Mouse (Mus musculus): Measurements from ENCODE around the gene Ttll5. TPM values are rescaled to one million over a fixed set of nuclear protein-coding genes. Genes with fewer than 3 reads are reported as not detected.

Gene Ttll5
- polyA plus RNA-seq, 1 experiment from 2014 or later: 18.7 TPM

GRCm38 (mm10) chr12:85929711-85930110 is 105.3 kb downstream of the Ttll5 start:
- Histone ChIP-seq H3K27ac (ENCODE audit: low read depth, low read length) (no peak overlapping the region), H3K9ac (ENCODE audit: low read length) (no peak overlapping the region), H3K4me2 (no peak overlapping the region), H3K4me3 (ENCODE audit: low read depth, low read length) (no peak overlapping the region), H3K9me3 (ENCODE audit: control insufficient read depth, low read length) (no peaks in the 10 kb centered on the region), H3K27me3 (ENCODE audit: control insufficient read depth, insufficient read depth, low read length) (no peaks in the 10 kb centered on the region), H3K36me3 (ENCODE audit: control insufficient read depth, insufficient read depth, low read length) (no peaks in the 10 kb centered on the region; the same call in 1 of the 2 replicates), H3K4me1 (ENCODE audit: control insufficient read depth, insufficient read depth, low read length) (no peaks in the 10 kb centered on the region)
- whole genome bisulfite sequencing: 84% methylated on average over 4 of the region's 4 CpGs
- DNase-seq (ENCODE audit: low spot score, missing footprints): no peak
- no peak for ATAC-seq (ENCODE audit: low FRiP score)

GRCm38 (mm10) chr12:85930713-85931112 is 106.3 kb downstream of the Ttll5 start:
- DNase-seq (ENCODE audit: low spot score, missing footprints) (no peak), ATAC-seq (ENCODE audit: low FRiP score) (no peak)
- Histone ChIP-seq H3K4me1 (ENCODE audit: control insufficient read depth, insufficient read depth, low read length) (no peaks in the 10 kb centered on the region), H3K9ac (ENCODE audit: low read length) (no peak overlapping the region), H3K4me2 (no peak overlapping the region), H3K9me3 (ENCODE audit: control insufficient read depth, low read length) (no peaks in the 10 kb centered on the region), H3K36me3 (ENCODE audit: control insufficient read depth, insufficient read depth, low read length) (no peaks in the 10 kb centered on the region; the same call in 1 of the 2 replicates), H3K27me3 (ENCODE audit: control insufficient read depth, insufficient read depth, low read length) (no peaks in the 10 kb centered on the region), H3K4me3 (ENCODE audit: low read depth, low read length) (no peak overlapping the region), H3K27ac (ENCODE audit: low read depth, low read length) (no peak overlapping the region)
- 83% methylated on average over 3 of the region's 3 CpGs for WGBS

- WGBS: 79% methylated on average over 10 of the region's 10 CpGs
- no peaks in the 10 kb centered on the region for H3K4me1 ChIP-seq (ENCODE audit: control insufficient read depth, insufficient read depth, low read length)
- no peaks in the 10 kb centered on the region; the same call in 1 of the 2 replicates for H3K36me3 ChIP-seq (ENCODE audit: control insufficient read depth, insufficient read depth, low read length)
- H3K4me2 ChIP-seq: no peak overlapping the region
- DNase-seq (ENCODE audit: low spot score, missing footprints) (no peak), ATAC-seq (ENCODE audit: low FRiP score) (no peak)
- no peak overlapping the region for H3K27ac ChIP-seq (ENCODE audit: low read depth, low read length)
- no peak overlapping the region for H3K9ac ChIP-seq (ENCODE audit: low read length)
- no peaks in the 10 kb centered on the region for H3K9me3 ChIP-seq (ENCODE audit: control insufficient read depth, low read length)
- H3K27me3 ChIP-seq (ENCODE audit: control insufficient read depth, insufficient read depth, low read length): no peaks in the 10 kb centered on the region
- no peak overlapping the region for H3K4me3 ChIP-seq (ENCODE audit: low read depth, low read length)
Observed at GRCm38 (mm10) chr12:85933241-85933640, 108.8 kb downstream of the Ttll5 start.

GRCm38 (mm10) chr12:85937384-85937783 is 112.9 kb downstream of the Ttll5 start:
- Histone ChIP-seq H3K36me3 (ENCODE audit: control insufficient read depth, insufficient read depth, low read length) (no peaks in the 10 kb centered on the region; the same call in 1 of the 2 replicates), H3K27me3 (ENCODE audit: control insufficient read depth, insufficient read depth, low read length) (no peaks in the 10 kb centered on the region), H3K4me3 (ENCODE audit: low read depth, low read length) (no peak overlapping the region), H3K9ac (ENCODE audit: low read length) (no peak overlapping the region), H3K9me3 (ENCODE audit: control insufficient read depth, low read length) (no peaks in the 10 kb centered on the region), H3K4me2 (no peak overlapping the region), H3K27ac (ENCODE audit: low read depth, low read length) (no peak overlapping the region), H3K4me1 (ENCODE audit: control insufficient read depth, insufficient read depth, low read length) (no peaks in the 10 kb centered on the region)
- no peak for ATAC-seq (ENCODE audit: low FRiP score)
- WGBS: 92% methylated on average over 5 of the region's 5 CpGs
- no peak for DNase-seq (ENCODE audit: low spot score, missing footprints)

- no peak overlapping the region for H3K4me2 ChIP-seq
- no peaks in the 10 kb centered on the region for H3K4me1 ChIP-seq (ENCODE audit: control insufficient read depth, insufficient read depth, low read length)
- H3K4me3 ChIP-seq (ENCODE audit: low read depth, low read length): no peak overlapping the region
- ATAC-seq (ENCODE audit: low FRiP score) (no peak), DNase-seq (ENCODE audit: low spot score, missing footprints) (no peak)
- no peaks in the 10 kb centered on the region for H3K27me3 ChIP-seq (ENCODE audit: control insufficient read depth, insufficient read depth, low read length)
- no peaks in the 10 kb centered on the region for H3K9me3 ChIP-seq (ENCODE audit: control insufficient read depth, low read length)
- no peaks in the 10 kb centered on the region for H3K36me3 ChIP-seq (ENCODE audit: control insufficient read depth, insufficient read depth, low read length)
- no peak overlapping the region for H3K9ac ChIP-seq (ENCODE audit: low read length)
- no peak overlapping the region for H3K27ac ChIP-seq (ENCODE audit: low read depth, low read length)
- 51% methylated on average over 10 of the region's 10 CpGs for WGBS
Observed at GRCm38 (mm10) chr12:85943456-85943855, 119.0 kb downstream of the Ttll5 start.

- no peaks in the 10 kb centered on the region for H3K36me3 ChIP-seq (ENCODE audit: control insufficient read depth, insufficient read depth, low read length)
- DNase-seq (ENCODE audit: low spot score, missing footprints): no peak
- 90% methylated on average over 3 of the region's 3 CpGs for WGBS
Observed at GRCm38 (mm10) chr12:85944419-85944818, 120.0 kb downstream of the Ttll5 start.

GRCm38 (mm10) chr12:85947161-85947560 is 122.7 kb downstream of the Ttll5 start:
- Histone ChIP-seq H3K9ac (ENCODE audit: low read length) (no peak overlapping the region), H3K4me1 (ENCODE audit: control insufficient read depth, insufficient read depth, low read length) (no peaks in the 10 kb centered on the region), H3K27ac (ENCODE audit: low read depth, low read length) (no peak overlapping the region), H3K4me3 (ENCODE audit: low read depth, low read length) (no peak overlapping the region), H3K4me2 (no peak overlapping the region), H3K27me3 (ENCODE audit: control insufficient read depth, insufficient read depth, low read length) (no peaks in the 10 kb centered on the region), H3K9me3 (ENCODE audit: control insufficient read depth, low read length) (no peaks in the 10 kb centered on the region), H3K36me3 (ENCODE audit: control insufficient read depth, insufficient read depth, low read length) (no peaks in the 10 kb centered on the region)
- DNase-seq (ENCODE audit: low spot score, missing footprints): no peak
- no peak for ATAC-seq (ENCODE audit: low FRiP score)
- 94% methylated on average over 4 of the region's 4 CpGs for WGBS

More at GRCm38 (mm10) chr12:85944419-85944818, 120.0 kb downstream of the Ttll5 start:
- Histone ChIP-seq H3K4me1 (ENCODE audit: control insufficient read depth, insufficient read depth, low read length) (no peaks in the 10 kb centered on the region), H3K27ac (ENCODE audit: low read depth, low read length) (no peak overlapping the region), H3K4me3 (ENCODE audit: low read depth, low read length) (no peak overlapping the region), H3K4me2 (no peak overlapping the region), H3K9me3 (ENCODE audit: control insufficient read depth, low read length) (no peaks in the 10 kb centered on the region), H3K27me3 (ENCODE audit: control insufficient read depth, insufficient read depth, low read length) (no peaks in the 10 kb centered on the region), H3K9ac (ENCODE audit: low read length) (no peak overlapping the region)
- no peak for ATAC-seq (ENCODE audit: low FRiP score)

GRCm38 (mm10) chr12:85949667-85950066 is 125.2 kb downstream of the Ttll5 start:
- Histone ChIP-seq H3K9ac (ENCODE audit: low read length) (no peak overlapping the region), H3K27ac (ENCODE audit: low read depth, low read length) (no peak overlapping the region), H3K9me3 (ENCODE audit: control insufficient read depth, low read length) (no peaks in the 10 kb centered on the region), H3K4me3 (ENCODE audit: low read depth, low read length) (no peak overlapping the region), H3K4me1 (ENCODE audit: control insufficient read depth, insufficient read depth, low read length) (no peaks in the 10 kb centered on the region), H3K36me3 (ENCODE audit: control insufficient read depth, insufficient read depth, low read length) (no peaks in the 10 kb centered on the region), H3K27me3 (ENCODE audit: control insufficient read depth, insufficient read depth, low read length) (no peaks in the 10 kb centered on the region), H3K4me2 (no peak overlapping the region)
- no peak for ATAC-seq (ENCODE audit: low FRiP score)
- DNase-seq (ENCODE audit: low spot score, missing footprints): no peak
- WGBS: 93% methylated on average over 6 of the region's 6 CpGs

GRCm38 (mm10) chr12:85950371-85950770 is 125.9 kb downstream of the Ttll5 start:
- H3K36me3 ChIP-seq (ENCODE audit: control insufficient read depth, insufficient read depth, low read length): no peaks in the 10 kb centered on the region
- H3K4me3 ChIP-seq (ENCODE audit: low read depth, low read length): no peak overlapping the region
- no peak overlapping the region for H3K9ac ChIP-seq (ENCODE audit: low read length)
- WGBS: 93% methylated on average over 6 of the region's 6 CpGs
- no peaks in the 10 kb centered on the region for H3K27me3 ChIP-seq (ENCODE audit: control insufficient read depth, insufficient read depth, low read length)
- ATAC-seq (ENCODE audit: low FRiP score): no peak
- H3K27ac ChIP-seq (ENCODE audit: low read depth, low read length): no peak overlapping the region
- no peaks in the 10 kb centered on the region for H3K4me1 ChIP-seq (ENCODE audit: control insufficient read depth, insufficient read depth, low read length)
- H3K9me3 ChIP-seq (ENCODE audit: control insufficient read depth, low read length): no peaks in the 10 kb centered on the region
- no peak overlapping the region for H3K4me2 ChIP-seq
- DNase-seq (ENCODE audit: low spot score, missing footprints): no peak

GRCm38 (mm10) chr12:85951036-85951435 is 126.6 kb downstream of the Ttll5 start:
- Histone ChIP-seq H3K9me3 (ENCODE audit: control insufficient read depth, low read length) (no peaks in the 10 kb centered on the region), H3K4me2 (no peak overlapping the region), H3K9ac (ENCODE audit: low read length) (no peak overlapping the region), H3K36me3 (ENCODE audit: control insufficient read depth, insufficient read depth, low read length) (no peaks in the 10 kb centered on the region), H3K4me3 (ENCODE audit: low read depth, low read length) (no peak overlapping the region), H3K27me3 (ENCODE audit: control insufficient read depth, insufficient read depth, low read length) (no peaks in the 10 kb centered on the region), H3K27ac (ENCODE audit: low read depth, low read length) (no peak overlapping the region), H3K4me1 (ENCODE audit: control insufficient read depth, insufficient read depth, low read length) (no peaks in the 10 kb centered on the region)
- DNase-seq (ENCODE audit: low spot score, missing footprints) (no peak), ATAC-seq (ENCODE audit: low FRiP score) (no peak)
- WGBS: 88% methylated on average over 4 of the region's 4 CpGs

All from midbrain, embryonic 11.5 days (tissue).